Mouse (Mus musculus) cerebellum, postnatal 10 days (tissue): Measurements from ENCODE around the gene Qars.

Experiments used
- DNase-seq, 2 experiments: peaks; one replicate each; pipeline ENCODE4 v3.0.0; 2021; ENCODE audit warnings: mixed read lengths in 2 of 2

The Qars gene

DNA sequence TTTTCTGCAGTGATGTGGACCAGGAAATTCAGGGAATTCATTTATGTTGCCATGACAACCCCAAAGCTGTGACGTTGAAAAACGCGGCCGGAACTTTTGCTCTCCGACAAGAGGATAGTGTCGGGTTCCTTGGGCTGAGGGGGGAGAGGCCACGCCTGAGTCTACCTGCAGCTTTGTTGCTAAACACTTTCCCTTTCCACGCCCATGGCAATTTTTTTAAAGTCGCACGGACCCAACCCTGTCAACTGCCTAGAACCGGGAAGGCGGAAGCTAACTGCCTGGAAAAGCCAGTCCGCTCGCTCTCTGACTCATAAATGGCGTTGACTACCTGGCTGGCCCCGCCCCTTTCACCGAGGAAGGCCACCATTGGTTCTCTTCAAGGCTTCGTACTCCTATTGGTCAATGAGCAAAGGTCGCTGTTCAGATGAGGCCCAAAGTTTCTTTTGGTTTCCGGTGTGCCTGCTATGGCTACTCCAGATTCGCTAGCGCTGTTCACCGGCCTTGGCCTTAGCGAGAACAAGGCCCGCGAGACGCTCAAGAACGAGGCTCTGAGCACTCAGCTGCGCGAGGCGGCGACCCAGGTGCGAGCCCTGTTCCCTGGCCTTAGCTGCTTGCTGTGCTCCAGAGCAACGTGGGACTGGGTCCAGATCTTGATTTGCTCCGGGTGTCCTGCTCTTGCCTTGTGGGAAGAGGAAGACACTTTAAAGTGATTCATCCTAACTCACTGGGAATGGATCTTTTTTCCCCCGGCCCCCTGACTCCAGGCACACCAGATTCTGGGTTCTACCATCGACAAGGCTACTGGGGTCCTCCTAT, at the start of gene Qars:
Gene Qars, plus strand, starts transcription at position 88 of the 816 bp plus-strand sequence.
- peak; percentile 96 for DNase-seq

GRCm38 (mm10) chr9:108459939-108460318, 47.6 kb upstream of the Qars start:
- DNase-seq: no peak

DNA sequence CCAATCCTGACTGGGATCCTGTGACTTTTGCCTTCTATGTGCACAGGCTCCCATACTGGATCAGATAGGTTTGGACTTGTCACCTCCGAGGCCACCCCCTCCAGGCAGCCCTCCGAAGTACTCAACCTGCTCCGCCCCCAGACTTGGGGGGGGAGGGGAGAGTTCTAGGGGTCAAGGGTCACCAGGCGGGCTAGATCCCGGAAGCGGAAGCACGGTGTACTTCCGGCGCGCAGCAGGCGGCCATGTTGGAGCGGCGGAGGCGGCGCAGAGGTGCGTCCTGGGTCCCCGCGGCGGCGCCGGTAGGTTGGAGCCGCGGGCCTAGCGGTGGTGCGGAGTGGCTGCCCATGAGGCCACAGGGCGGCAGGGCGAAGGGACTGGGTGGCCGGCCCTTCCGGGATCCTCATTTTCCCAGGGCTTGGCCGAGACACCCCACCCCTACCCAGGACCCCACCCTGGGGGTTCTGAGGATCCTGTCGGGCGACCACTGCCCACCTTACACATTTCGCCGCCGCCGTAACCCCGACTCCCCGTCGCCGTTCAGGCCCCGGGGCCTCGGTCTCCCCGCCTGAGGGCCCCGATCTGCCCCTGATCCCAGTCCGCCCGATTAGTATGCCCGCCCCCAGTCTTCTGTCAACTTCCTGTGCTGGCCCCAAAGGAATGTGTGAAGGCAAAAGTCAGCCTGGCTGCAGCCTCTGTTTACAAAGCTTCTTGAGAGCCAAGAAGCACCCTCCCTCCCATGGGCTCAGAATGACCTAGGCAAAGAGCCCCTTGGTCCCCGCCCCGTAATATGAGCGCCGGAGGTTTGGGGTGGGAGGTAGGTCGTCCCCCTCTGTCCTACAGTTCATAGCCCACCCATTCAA, 47.0 kb upstream of the Qars start, which contains the start of gene Ccdc71:
Gene Ccdc71, plus strand, starts transcription at position 209 of the 860 bp plus-strand sequence.
- DNase-seq: peak; percentile 96 to 97

DNA sequence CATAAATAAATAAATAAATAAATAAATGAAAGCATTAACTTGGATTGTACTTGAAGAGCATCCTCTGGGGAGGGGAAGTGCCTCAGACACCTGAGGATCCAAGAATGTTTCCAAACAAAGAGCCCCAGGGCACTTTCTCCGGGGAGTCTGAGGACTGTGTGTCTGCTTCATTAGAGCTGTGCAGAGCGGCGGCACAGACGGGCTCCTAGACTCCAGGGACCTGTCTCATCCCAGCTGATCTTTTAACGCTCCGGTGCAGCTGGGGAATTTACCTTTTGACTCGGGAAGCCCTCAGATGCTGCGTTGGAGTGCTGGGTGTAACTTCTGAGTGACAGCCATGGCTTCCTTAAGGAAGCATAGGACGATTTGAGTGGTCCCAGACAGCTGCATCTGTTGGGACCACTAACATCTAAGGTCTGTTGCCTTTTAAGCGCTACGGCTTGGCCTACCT, 46.3 kb upstream of the Qars start, which contains the start of gene Klhdc8b:
Gene Klhdc8b, minus strand, starts transcription at position 401 of the 451 bp plus-strand sequence.
- peak in 1 of 2 experiments; percentile 28 for DNase-seq

- no peak for DNase-seq
Observed at GRCm38 (mm10) chr9:108461675-108462074, 45.8 kb upstream of the Qars start.

DNA sequence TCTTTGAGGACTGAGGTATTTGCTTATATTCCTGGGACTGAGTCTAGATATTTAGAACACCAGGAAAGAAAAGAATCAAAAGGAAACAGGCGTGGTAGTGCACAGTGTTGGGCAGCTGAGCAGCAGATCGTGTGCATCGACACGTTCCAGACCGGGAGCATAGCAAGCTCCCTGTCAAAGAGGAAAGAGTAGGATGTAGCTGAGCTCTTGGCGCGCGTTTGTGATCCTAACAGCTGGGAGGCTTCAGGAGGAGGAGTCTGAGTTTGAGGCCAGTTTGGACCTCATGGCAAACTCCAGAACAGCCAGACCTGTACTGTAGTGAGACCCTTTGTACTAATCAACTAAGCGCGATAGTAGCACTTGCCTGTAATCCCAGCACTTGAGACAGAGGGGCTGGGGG, 45.3 kb upstream of the Qars start:
- DNase-seq: no peak

GRCm38 (mm10) chr9:108463713-108464112, 43.8 kb upstream of the Qars start:
- DNase-seq: peak in 1 of 2 experiments; percentile 3

GRCm38 (mm10) chr9:108466219-108466618, 41.3 kb upstream of the Qars start:
- no peak for DNase-seq

DNA sequence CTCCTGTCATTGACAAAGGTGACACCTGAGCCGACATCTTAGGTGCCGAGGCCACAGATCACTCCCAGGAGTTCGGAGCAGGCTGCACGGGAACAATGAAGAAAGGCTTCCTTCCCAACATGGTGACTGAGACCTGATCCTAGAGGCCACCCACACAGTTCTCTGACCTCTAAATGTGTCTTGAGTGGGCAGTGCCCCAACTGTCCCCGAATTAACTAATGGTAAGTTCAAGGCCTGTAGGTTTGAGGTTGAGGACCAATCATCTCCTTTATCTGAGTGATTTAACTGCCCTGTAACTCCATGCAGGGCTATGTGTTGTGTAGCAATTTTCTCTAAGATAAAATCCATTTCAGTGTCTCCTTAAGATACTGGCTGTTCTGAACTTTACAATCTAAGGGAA, 38.1 kb upstream of the Qars start:
- DNase-seq: no peak

DNA sequence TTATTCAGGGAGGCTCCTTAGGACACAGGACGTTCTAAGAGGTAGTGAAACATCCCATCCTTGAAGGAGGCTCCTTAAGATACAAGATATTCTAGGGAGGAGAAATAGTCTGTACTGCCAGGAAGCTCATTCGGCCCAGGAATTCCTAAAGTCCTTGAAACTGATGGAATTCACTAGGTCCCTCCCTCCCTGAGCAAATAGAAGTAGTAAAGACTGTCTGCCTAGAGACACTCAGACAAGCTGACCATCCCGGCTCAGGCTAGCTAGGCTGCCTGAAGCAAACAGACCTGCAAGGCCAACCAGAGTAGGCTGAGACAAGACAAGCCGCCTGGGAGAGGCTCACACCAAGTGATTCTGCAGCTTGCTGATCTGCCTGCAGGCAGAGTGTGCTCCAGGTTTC, 37.7 kb upstream of the Qars start:
- no peak for DNase-seq

DNA sequence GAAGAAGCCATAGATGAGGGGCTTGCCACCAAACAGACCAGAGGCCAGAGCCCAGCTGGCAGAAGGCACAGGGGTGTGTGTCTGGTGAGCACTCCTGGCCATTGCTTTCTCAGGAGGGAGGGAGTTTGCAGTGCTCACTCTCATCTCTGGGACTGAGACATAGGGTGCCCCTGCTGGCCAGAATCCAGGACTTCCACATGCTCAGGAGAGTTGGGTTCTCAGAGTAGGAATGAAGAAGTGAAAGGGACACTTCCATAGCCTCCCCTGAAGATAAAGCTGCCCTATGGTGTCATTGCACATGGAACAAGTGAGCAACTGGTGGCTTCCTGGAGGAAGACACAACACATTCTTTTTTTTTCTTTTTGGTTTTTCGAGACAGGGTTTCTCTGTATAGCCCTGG, 33.0 kb upstream of the Qars start:
- no peak for DNase-seq

- DNase-seq: peak; percentile 41 to 61
Observed at GRCm38 (mm10) chr9:108478638-108479156, 28.8 kb upstream of the Qars start.

DNA sequence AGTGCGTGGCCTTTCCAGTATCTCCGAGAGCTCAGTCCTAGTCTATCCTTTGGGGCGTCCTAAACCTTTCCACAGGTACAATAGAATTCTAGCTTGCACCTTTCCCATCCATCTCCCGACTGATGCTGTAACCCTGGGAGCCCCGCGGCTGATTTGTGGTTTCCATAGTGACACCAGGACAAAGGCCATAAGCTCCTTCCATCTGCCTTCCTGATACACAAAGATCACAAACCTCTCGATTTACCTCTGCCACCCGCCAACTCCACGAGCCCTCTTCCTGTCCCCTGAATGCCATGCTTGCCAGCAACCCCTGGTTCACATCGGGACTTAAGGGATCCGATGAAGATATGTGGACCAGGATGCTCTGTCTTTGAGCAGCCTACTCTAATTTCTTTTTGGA, 28.3 kb upstream of the Qars start:
- no peak for DNase-seq

GRCm38 (mm10) chr9:108479721-108480351, 27.7 kb upstream of the Qars start, which contains the start of gene Lamb2:
Gene Lamb2 (plus strand): TSS chr9:108479736.
- DNase-seq: no peak

GRCm38 (mm10) chr9:108480813-108481519, 26.5 kb upstream of the Qars start:
- DNase-seq: no peak

DNA sequence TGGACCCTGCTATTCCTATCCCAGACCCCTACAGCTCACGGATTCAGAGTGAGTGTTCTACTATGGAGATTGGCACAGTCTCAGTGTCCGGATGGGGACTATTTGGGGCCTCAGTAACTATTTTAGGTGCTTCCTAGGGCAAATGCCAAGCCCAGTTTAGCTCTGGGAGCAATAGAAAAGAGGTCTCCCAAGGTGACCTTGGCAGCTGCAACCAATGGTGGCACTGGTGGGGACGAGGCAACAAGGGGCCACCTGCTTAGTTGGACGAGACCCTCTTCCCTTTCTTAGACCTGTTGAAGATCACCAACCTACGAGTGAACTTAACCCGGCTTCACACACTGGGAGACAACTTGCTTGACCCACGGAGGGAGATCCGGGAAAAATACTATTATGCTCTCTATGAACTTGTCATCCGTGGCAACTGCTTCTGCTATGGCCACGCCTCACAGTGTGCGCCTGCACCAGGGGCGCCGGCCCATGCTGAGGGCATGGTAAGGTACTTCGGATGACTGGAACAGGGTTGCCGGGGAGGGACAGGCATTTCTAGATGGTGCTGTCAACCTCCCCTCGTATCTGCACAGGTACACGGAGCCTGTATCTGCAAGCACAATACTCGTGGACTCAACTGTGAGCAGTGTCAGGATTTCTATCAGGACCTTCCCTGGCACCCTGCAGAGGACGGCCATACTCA, 25.8 kb upstream of the Qars start:
- DNase-seq: no peak

GRCm38 (mm10) chr9:108483051-108483790, 24.3 kb upstream of the Qars start:
- DNase-seq: no peak

DNA sequence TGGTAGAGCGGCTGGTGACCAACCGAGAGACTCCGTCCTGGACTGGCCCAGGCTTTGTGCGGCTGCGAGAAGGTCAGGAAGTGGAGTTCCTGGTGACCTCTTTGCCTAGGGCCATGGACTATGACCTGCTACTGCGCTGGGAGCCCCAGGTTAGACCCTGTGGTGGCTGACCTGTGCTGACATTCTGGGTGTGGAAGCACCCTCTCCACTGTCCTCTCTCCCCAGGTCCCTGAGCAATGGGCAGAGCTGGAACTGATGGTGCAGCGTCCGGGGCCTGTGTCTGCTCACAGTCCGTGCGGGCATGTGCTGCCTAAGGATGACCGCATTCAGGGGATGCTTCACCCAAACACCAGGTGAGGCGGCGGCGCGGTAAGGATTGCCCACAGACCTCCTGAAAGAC, 23.5 kb upstream of the Qars start:
- DNase-seq: no peak

- DNase-seq: no peak
Observed at GRCm38 (mm10) chr9:108485301-108485875, 22.1 kb upstream of the Qars start.

GRCm38 (mm10) chr9:108486973-108487530, 20.5 kb upstream of the Qars start:
- DNase-seq: no peak
